Mouse (Mus musculus) stomach, postnatal 0 days (tissue): ENCODE measurements around the gene Daam1. TPM values are rescaled to one million over a fixed set of nuclear protein-coding genes. Genes with fewer than 3 reads are reported as not detected.

Experiments
- ATAC-seq: fragments of 200-750 bp; cut with Nextera tagmentation; 2 replicates; pipeline ENCODE4 v1.8.0; 2017; ENCODE audit not compliant: low FRiP score, low TSS enrichment
- DNase-seq: peaks from one replicate; pipeline ENCODE4 v3.0.0-alpha.2; 2016; ENCODE audit warnings: low spot score
- H3K27ac ChIP-seq: fragments of 300-500 bp; sonication (generic); replicated peaks from 2 replicates; pipeline ENCODE4 v1.5.1; 2014; ENCODE audit warnings: mild to moderate bottlenecking, control low read depth
- H3K27me3 ChIP-seq: fragments of 300-500 bp; sonication (generic); 2 replicates; pipeline ENCODE4 v1.6.1; 2014; ENCODE audit warnings: low read length; ENCODE audit not compliant: control insufficient read depth, insufficient read depth
- H3K36me3 ChIP-seq: fragments of 300-500 bp; sonication (generic); 2 replicates; pipeline ENCODE4 v1.6.1; 2014; ENCODE audit warnings: low read length, mixed read lengths; ENCODE audit not compliant: control insufficient read depth, insufficient read depth
- H3K4me1 ChIP-seq: fragments of 300-500 bp; sonication (generic); replicated peaks from 2 replicates; pipeline ENCODE4 v1.6.1; 2014; ENCODE audit warnings: antibody characterized with exemption; ENCODE audit not compliant: control insufficient read depth, insufficient read depth
- H3K4me2 ChIP-seq: fragments of 300-500 bp; sonication (generic); replicated peaks from 2 replicates; pipeline ENCODE4 v1.6.1; 2014; ENCODE audit warnings: low read depth, mild to moderate bottlenecking, control low read depth, moderate library complexity
- H3K4me3 ChIP-seq: fragments of 300-500 bp; sonication (generic); 2 replicates; pipeline ENCODE4 v1.5.1; 2014; ENCODE audit warnings: low read depth, low read length, control low read depth
- H3K9ac ChIP-seq: fragments of 300-500 bp; sonication (generic); 2 replicates; pipeline ENCODE4 v1.6.1; 2014; ENCODE audit warnings: mild to moderate bottlenecking, low read length, control low read depth, mixed read lengths
- H3K9me3 ChIP-seq: fragments of 300-500 bp; sonication (generic); 2 replicates; pipeline ENCODE4 v1.6.1; 2016; ENCODE audit warnings: low read length; ENCODE audit not compliant: control insufficient read depth
- CTCF ChIP-seq: IDR thresholded peaks from 2 replicates; pipeline ENCODE4 v1.5.1; 2016; ENCODE audit warnings: antibody characterized with exemption, low read depth, mild to moderate bottlenecking, moderate library complexity
- EP300 ChIP-seq: optimal IDR thresholded peaks from 2 replicates; pipeline ENCODE3; 2016; ENCODE audit warnings: antibody characterized with exemption
- WGBS: fragments of 180-500 bp; shearing (Covaris S2); extraction: QIAGEN DNeasy Blood & Tissue Kit; methylation state at CpG from one replicate; pipeline ENCODE4 v1.1.7; 2014; 5-methylcytosine and 5-hydroxymethylcytosine counted together
- polyA plus RNA-seq: library from polyadenylated mRNA; unstranded; fragments of >200 nt; fragmentation: Nextera tagmentation; extraction: Ambion mirVana; gene quantifications from 2 replicates; pipeline ENCODE4 v1.2.1, GENCODE M21; 2015

The Daam1 gene
- polyA plus RNA-seq, 1 experiment from 2014 or later: 6.9 TPM

DNA sequence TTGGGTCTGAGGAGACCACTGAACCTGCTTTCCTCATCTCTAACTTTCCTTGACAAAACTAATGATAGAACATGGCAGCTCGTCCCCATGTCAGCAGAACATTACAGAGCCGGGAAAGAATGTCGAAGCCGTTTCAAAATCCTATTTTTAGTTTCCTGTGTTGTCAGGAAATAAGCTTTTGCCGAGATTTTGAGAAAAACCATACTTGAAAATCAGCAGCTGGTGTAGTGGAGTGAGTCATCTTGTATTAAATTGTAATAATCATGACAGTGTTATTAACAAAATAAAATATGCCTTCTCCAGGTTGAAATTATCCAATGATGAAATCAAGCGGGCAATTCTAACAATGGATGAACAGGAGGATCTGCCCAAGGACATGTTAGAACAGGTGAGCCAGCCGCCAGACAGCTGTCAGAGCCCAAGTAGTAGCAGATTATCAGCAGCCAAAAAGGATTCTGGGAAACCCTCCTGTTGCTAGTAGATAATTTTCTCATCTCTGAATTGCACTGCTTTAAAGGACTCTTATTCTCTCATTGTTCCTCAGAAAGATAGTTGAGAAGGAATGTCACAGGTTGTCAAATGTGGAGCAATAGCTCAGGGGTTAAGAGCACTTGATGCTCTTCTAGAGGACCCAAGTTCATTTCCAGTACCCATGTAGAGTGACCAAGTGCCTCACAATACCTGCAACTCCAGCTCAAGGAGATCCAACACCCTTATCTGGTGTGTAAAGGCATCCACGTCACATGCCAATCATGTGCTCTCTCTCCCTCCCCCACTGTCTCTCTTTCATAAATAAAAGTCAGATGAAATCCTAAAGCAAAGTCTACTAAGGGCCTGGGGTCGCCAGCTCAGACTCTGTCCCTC is 140.1 kb downstream of the Daam1 start:
- no peak overlapping the region for H3K9ac ChIP-seq
- 47% methylated on average over 9 of the region's 9 CpGs for WGBS
- no peak overlapping the region for H3K4me2 ChIP-seq
- peak; percentile 38; the same call in 1 of the 2 replicates for ATAC-seq
- peaks cover 7% of the 10 kb centered on the region for H3K4me1 ChIP-seq
- H3K9me3 ChIP-seq: no peaks in the 10 kb centered on the region
- peaks cover 6% of the 10 kb centered on the region for H3K36me3 ChIP-seq
- H3K4me3 ChIP-seq: no peak overlapping the region
- H3K27ac ChIP-seq: no peak overlapping the region
- no peak for DNase-seq
- H3K27me3 ChIP-seq: no peaks in the 10 kb centered on the region
- TF ChIP-seq EP300 (no peak), CTCF (no peak)

DNA sequence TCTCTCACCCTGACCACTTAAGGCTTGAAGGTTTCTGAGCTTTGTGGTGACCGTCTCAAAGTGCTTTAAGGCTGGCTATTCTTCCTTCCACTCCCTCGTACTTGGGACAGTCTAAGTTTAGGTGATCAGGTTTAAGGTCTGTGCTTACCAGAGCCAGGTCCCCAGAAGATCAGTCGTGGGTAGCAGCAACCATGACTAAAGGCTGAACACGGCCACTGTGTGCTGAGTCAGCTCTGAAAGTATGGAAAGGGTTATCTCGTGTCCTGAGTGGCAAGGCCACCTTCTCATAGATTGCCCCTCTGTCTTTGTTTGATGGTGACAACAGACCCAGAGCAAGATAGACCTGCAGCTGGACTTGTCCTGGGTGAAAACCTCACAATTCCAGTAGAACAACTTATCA is 141.2 kb downstream of the Daam1 start:
- no peaks in the 10 kb centered on the region for H3K9me3 ChIP-seq
- no peak for TF ChIP-seq CTCF
- no peak for TF ChIP-seq EP300
- H3K4me3 ChIP-seq: no peak overlapping the region
- no peak for DNase-seq
- WGBS: 68% methylated on average over 5 of the region's 5 CpGs
- peaks cover 7% of the 10 kb centered on the region for H3K36me3 ChIP-seq
- no peak overlapping the region for H3K9ac ChIP-seq
- H3K4me1 ChIP-seq: peaks cover 7% of the 10 kb centered on the region
- no peak for ATAC-seq
- H3K27ac ChIP-seq: 0 out of 2 replicates have a peak overlapping the region, but pooled peaks have one; percentile 9
- no peak overlapping the region for H3K4me2 ChIP-seq
- H3K27me3 ChIP-seq: no peaks in the 10 kb centered on the region

GRCm38 (mm10) chr12:71972619-71973266 is 141.9 kb downstream of the Daam1 start:
- Histone ChIP-seq H3K27ac (no peak overlapping the region), H3K36me3 (peaks cover 9% of the 10 kb centered on the region), H3K4me1 (peaks cover 7% of the 10 kb centered on the region), H3K4me3 (no peak overlapping the region), H3K9ac (no peak overlapping the region), H3K27me3 (no peaks in the 10 kb centered on the region), H3K9me3 (no peaks in the 10 kb centered on the region), H3K4me2 (no peak overlapping the region)
- no peak for ATAC-seq
- DNase-seq: no peak
- WGBS: 55% methylated on average over 12 of the region's 12 CpGs
- TF ChIP-seq CTCF (no peak), EP300 (no peak)

DNA sequence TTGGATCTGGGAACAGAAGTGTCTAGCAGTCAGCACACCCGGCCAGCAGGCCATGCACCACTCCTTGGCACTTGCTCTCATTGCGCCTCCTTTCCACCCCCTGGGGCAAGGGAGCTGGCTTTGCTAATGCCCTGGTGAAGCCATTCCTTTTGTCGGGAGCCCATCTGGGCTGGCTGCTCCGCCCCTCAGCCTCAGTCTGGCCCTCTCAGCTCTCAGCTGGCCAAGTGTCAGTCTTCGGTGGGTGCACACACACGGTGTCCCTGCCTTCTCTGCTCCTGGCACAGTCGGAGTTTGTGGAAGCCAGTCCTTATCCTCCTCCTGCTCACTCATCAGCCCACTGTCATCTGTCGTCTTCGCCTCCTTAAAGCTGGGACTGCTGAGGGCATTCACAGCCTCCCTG is 142.7 kb downstream of the Daam1 start:
- ATAC-seq (no peak), DNase-seq (no peak)
- peaks cover 7% of the 10 kb centered on the region for H3K4me1 ChIP-seq
- TF ChIP-seq EP300: no peak
- no peak for TF ChIP-seq CTCF
- H3K4me3 ChIP-seq: no peak overlapping the region
- H3K27me3 ChIP-seq: no peaks in the 10 kb centered on the region
- no peak overlapping the region for H3K9ac ChIP-seq
- H3K27ac ChIP-seq: no peak overlapping the region
- H3K9me3 ChIP-seq: no peaks in the 10 kb centered on the region
- peaks cover 11% of the 10 kb centered on the region for H3K36me3 ChIP-seq
- 72% methylated on average over 9 of the region's 9 CpGs for WGBS
- H3K4me2 ChIP-seq: no peak overlapping the region

GRCm38 (mm10) chr12:71975626-71976025 is 144.7 kb downstream of the Daam1 start:
- Histone ChIP-seq H3K4me3 (no peak overlapping the region), H3K27me3 (no peaks in the 10 kb centered on the region), H3K9me3 (no peaks in the 10 kb centered on the region), H3K4me1 (peaks cover 2% of the 10 kb centered on the region), H3K4me2 (no peak overlapping the region), H3K27ac (no peak overlapping the region), H3K9ac (no peak overlapping the region), H3K36me3 (peaks cover 12% of the 10 kb centered on the region)
- TF ChIP-seq CTCF: no peak
- TF ChIP-seq EP300: no peak
- 67% methylated on average over 1 of the region's 1 CpGs for WGBS
- DNase-seq (no peak), ATAC-seq (no peak)
